ENCODE assay signal across 20 mouse cellular contexts in genomic region chr12:73399426-73399825, GRCm38 (mm10).
DNase-seq lines count a peak whose midpoint lies in the region; ATAC-seq lines count a peak whose summit lies in the region.
"Had no signal": no experiment of that assay in that cellular context is flagged by ENCODE, and none has a peak within 500 bp of the region (broad histone marks: within the 10 kb centered on the region; RNA-seq: fewer than 3 reads in every experiment).

No protein-coding gene starts in this region.

- no peaks in the 10 kb centered on the region for H3K9me3 ChIP-seq in forebrain, embryonic 11.5 days (ENCODE audit: control insufficient read depth, low read length)
- H3K9me3 ChIP-seq in forebrain, embryonic 13.5 days (replicated peaks), result no peaks in the 10 kb centered on the region
- no peaks in the 10 kb centered on the region for H3K9me3 ChIP-seq in liver, embryonic 11.5 days (ENCODE audit: control insufficient read depth, low read length)
- H3K9me3 ChIP-seq: embryonic facial prominence, embryonic 12.5 days; forebrain, embryonic 15.5 days; liver, embryonic 12.5 days; stomach, embryonic 15.5 days had no signal

- no peak for ATAC-seq in forebrain, embryonic 11.5 days (replicated peaks; ENCODE audit: low FRiP score)
- ATAC-seq in forebrain, embryonic 13.5 days, result no peak
- no peak for ATAC-seq in liver, embryonic 11.5 days (replicated peaks; ENCODE audit: low FRiP score)
- ATAC-seq: forebrain, embryonic 15.5 days; liver, embryonic 12.5 days had no signal

- WGBS in forebrain, embryonic 11.5 days, result 36% methylated on average over 4 of the region's 4 CpGs
- 54% methylated on average over 4 of the region's 4 CpGs for WGBS in forebrain, embryonic 13.5 days
- 59% methylated on average over 4 of the region's 4 CpGs for WGBS in liver, embryonic 11.5 days

- H3K27ac ChIP-seq in forebrain, embryonic 11.5 days (ENCODE audit: low read depth, low read length), result no peak overlapping the region
- H3K27ac ChIP-seq in forebrain, embryonic 13.5 days, result no peak overlapping the region
- H3K27ac ChIP-seq in liver, embryonic 11.5 days (ENCODE audit: low read depth, low read length), result no peak overlapping the region
- H3K27ac ChIP-seq: embryonic facial prominence, embryonic 12.5 days; forebrain, embryonic 15.5 days; liver, embryonic 12.5 days; stomach, embryonic 15.5 days had no signal

- H3K27me3 ChIP-seq in forebrain, embryonic 11.5 days (ENCODE audit: control insufficient read depth, insufficient read depth, low read length), result no peaks in the 10 kb centered on the region
- no peaks in the 10 kb centered on the region for H3K27me3 ChIP-seq in forebrain, embryonic 13.5 days
- H3K27me3 ChIP-seq in liver, embryonic 11.5 days (replicated peaks; ENCODE audit: control insufficient read depth, insufficient read depth, low read length), result no peaks in the 10 kb centered on the region
- H3K27me3 ChIP-seq: embryonic facial prominence, embryonic 12.5 days; forebrain, embryonic 15.5 days; liver, embryonic 12.5 days; stomach, embryonic 15.5 days had no signal

- peak; percentile 26 for DNase-seq in forebrain, embryonic 11.5 days (ENCODE audit: low spot score)
- peak; percentile 2 for DNase-seq in kidney, postnatal 10 days
- no peak for DNase-seq in kidney, postnatal 14 days
- DNase-seq in 3134 (ENCODE audit: extremely low read depth, insufficient read length, low spot score), result peak; percentile 70
- DNase-seq in gastrocnemius, adult 8-10 months (ENCODE audit: low spot score in 2 of 2), result peak; percentile 71 to 82
- DNase-seq in liver, embryonic 11.5 days (ENCODE audit: low spot score), result no peak
- DNase-seq in B cell, adult 2 months, result no peak
- DNase-seq: adrenal gland, adult 2 months; cerebellum, adult 9-11 months; kidney, adult 2 months; kidney, postnatal 25 days; left cerebral cortex, postnatal 4 days; lung, adult 2 months; lung, postnatal 4 days had no signal

- no peaks in the 10 kb centered on the region for H3K4me1 ChIP-seq in forebrain, embryonic 11.5 days (replicated peaks; ENCODE audit: control insufficient read depth, insufficient read depth, low read length)
- H3K4me1 ChIP-seq in forebrain, embryonic 13.5 days, result no peaks in the 10 kb centered on the region
- H3K4me1 ChIP-seq in liver, embryonic 11.5 days (replicated peaks; ENCODE audit: control insufficient read depth, insufficient read depth, low read length), result no peaks in the 10 kb centered on the region
- H3K4me1 ChIP-seq: forebrain, embryonic 15.5 days; liver, embryonic 12.5 days had no signal

- no peaks in the 10 kb centered on the region for H3K36me3 ChIP-seq in forebrain, embryonic 11.5 days (ENCODE audit: control insufficient read depth, insufficient read depth, low read length)
- no peaks in the 10 kb centered on the region for H3K36me3 ChIP-seq in forebrain, embryonic 13.5 days (ENCODE audit: poor library complexity, severe bottlenecking)
- no peaks in the 10 kb centered on the region for H3K36me3 ChIP-seq in liver, embryonic 11.5 days (ENCODE audit: control insufficient read depth, insufficient read depth, low read length)
- H3K36me3 ChIP-seq: embryonic facial prominence, embryonic 12.5 days; forebrain, embryonic 15.5 days; liver, embryonic 12.5 days; stomach, embryonic 15.5 days had no signal

- H3K9ac ChIP-seq in forebrain, embryonic 11.5 days (ENCODE audit: low read length), result no peak overlapping the region
- no peak overlapping the region for H3K9ac ChIP-seq in forebrain, embryonic 13.5 days
- H3K9ac ChIP-seq in liver, embryonic 11.5 days (ENCODE audit: low read depth, low read length), result no peak overlapping the region
- H3K9ac ChIP-seq: embryonic facial prominence, embryonic 12.5 days; forebrain, embryonic 15.5 days; liver, embryonic 12.5 days; stomach, embryonic 15.5 days had no signal

- no peak overlapping the region for H3K4me3 ChIP-seq in forebrain, embryonic 11.5 days (ENCODE audit: low read depth, low read length)
- no peak overlapping the region for H3K4me3 ChIP-seq in forebrain, embryonic 13.5 days
- no peak overlapping the region for H3K4me3 ChIP-seq in liver, embryonic 11.5 days (ENCODE audit: low read depth, low read length)
- H3K4me3 ChIP-seq: embryonic facial prominence, embryonic 12.5 days; erythroblast, embryonic 14.5 days; forebrain, embryonic 15.5 days; liver, embryonic 12.5 days; stomach, embryonic 15.5 days had no signal

- no peak overlapping the region for H3K4me2 ChIP-seq in forebrain, embryonic 11.5 days (ENCODE audit: low read depth, low read length, severe bottlenecking)
- H3K4me2 ChIP-seq in forebrain, embryonic 13.5 days, result no peak overlapping the region
- H3K4me2 ChIP-seq in liver, embryonic 11.5 days, result no peak overlapping the region
- H3K4me2 ChIP-seq: embryonic facial prominence, embryonic 12.5 days; forebrain, embryonic 15.5 days; liver, embryonic 12.5 days; stomach, embryonic 15.5 days had no signal

Comparison
In these comparisons a context has a peak if more than half of its experiments do, and no peak if none do; other contexts are left out.
1. DNase-seq: peak in forebrain, embryonic 11.5 days (single experiment), kidney, postnatal 10 days (single experiment), 3134 (single experiment) and gastrocnemius, adult 8-10 months (2 of 2); none in kidney, postnatal 14 days (single experiment), liver, embryonic 11.5 days (single experiment) and B cell, adult 2 months (0 of 2).